Mouse (Mus musculus): ENCODE results near the gene Kirrel.

DNA sequence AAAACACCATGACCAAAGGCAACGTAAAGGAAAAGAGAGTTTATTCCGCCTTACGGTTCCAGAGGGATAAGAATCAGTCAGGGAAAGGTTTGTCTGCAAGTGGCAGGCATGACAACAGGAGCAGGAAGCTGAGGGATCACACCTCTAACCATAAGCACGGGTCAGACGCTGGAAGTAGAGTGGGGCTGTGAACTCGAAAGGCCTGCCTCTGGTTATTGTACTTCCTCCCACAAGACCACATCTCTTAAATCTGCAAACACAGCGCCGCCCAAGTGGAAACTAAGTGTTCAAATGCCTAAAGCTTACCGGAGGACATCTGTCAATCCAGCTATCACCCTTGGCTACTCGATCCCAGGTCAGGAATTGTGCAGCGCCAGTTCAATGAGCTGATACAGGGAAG lies 40.6 kb upstream of the Kirrel start:
- TF ChIP-seq MYB (IDR thresholded peaks at IDR 0.05; ENCODE audit: low read depth, low read length) (no peak), HCFC1 (IDR thresholded peaks at IDR 0.05; ENCODE audit: low read depth, low read length) (no peak), ZMIZ1 (IDR thresholded peaks at IDR 0.05; ENCODE audit: low read depth, low read length) (no peak), TAL1 (IDR thresholded peaks at IDR 0.05; ENCODE audit: low read length) (no peak), RCOR1 (IDR thresholded peaks at IDR 0.05; ENCODE audit: low read depth, low read length) (no peak), CTCF (IDR thresholded peaks at IDR 0.05 in 2 of 3, conservative IDR thresholded peaks at IDR 0.05 in 1 of 3; ENCODE audit: control insufficient read depth in 1 of 3, insufficient read depth in 1 of 3, low read depth in 2 of 3, low read length in 3 of 3, poor library complexity in 1 of 3, severe bottlenecking in 1 of 3) (no peak), MEF2A (IDR thresholded peaks at IDR 0.05; ENCODE audit: extremely low read depth, insufficient replicate concordance, low read depth, low read length, poor library complexity, severe bottlenecking) (no peak)

All from MEL (cell line).